Mouse (Mus musculus): ENCODE results near the gene Runx1.

DNA sequence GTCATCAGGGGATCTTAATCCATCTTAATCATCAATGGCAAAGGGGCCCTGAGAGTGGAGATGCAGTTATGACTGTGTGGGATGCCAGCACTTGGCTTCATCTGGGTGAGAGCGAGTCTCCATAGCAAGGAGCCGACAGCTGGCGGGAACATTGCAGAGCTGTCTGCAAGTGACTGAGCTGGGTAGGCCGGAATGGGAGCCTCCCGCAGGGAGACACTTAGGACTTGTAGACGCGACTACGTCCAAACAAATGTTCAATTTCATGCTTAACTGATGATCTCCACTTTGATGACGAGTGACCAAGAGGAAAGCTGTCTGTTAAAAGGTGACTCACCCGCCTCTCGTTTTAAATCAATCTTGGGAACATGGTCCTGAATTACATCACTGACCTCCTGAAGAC lies 37.5 kb downstream of the Runx1 start:
- TF ChIP-seq USF1 (IDR thresholded peaks at IDR 0.05; ENCODE audit: low read depth) (no peak), POLR2A (IDR thresholded peaks at IDR 0.05; ENCODE audit: insufficient read length, low read depth) (no peak), E2F4 (IDR thresholded peaks at IDR 0.05; ENCODE audit: insufficient read depth) (no peak), MAX (IDR thresholded peaks at IDR 0.05; ENCODE audit: low read depth) (no peak), TCF12 (IDR thresholded peaks at IDR 0.05; ENCODE audit: insufficient read depth, poor library complexity, severe bottlenecking) (no peak), CEBPB (IDR thresholded peaks at IDR 0.05; ENCODE audit: insufficient read depth, poor library complexity, severe bottlenecking) (no peak)

Measured in myocyte (in vitro differentiated cells).